Mouse (Mus musculus): ENCODE results near the gene E130308A19Rik. TPM values are rescaled to one million over a fixed set of nuclear protein-coding genes. Genes with fewer than 3 reads are reported as not detected.

Gene E130308A19Rik
- total and polyA plus RNA-seq, 3 experiments, result 2.4 to 3.4 (median 3.1) TPM

- H3K9ac ChIP-seq (ENCODE audit: insufficient read depth, low read depth), result no peak overlapping the region
- no peak overlapping the region for H3K4me3 ChIP-seq (replicated peaks in 1 of 3; ENCODE audit: low read depth in 2 of 3, low read length in 2 of 3, poor library complexity in 1 of 3)
- in situ Hi-C loops (cut with MboI; ENCODE audit: low pct_ligation_motif_present, low pct_unique_long_range_greater_than_20kb, low sequenced_read_pairs), result loop anchor here (25.0 kb wide), 2 partner anchors 144 to 394 kb away; no protein-coding TSS in a partner anchor
- DNase-seq (ENCODE audit: extremely low read depth), result no peak
- H3K4me1 ChIP-seq (ENCODE audit: control insufficient read depth in 1 of 2, insufficient read depth in 2 of 2), result peaks cover 0 to 9% of the 10 kb centered on the region in 2 experiments; a peak in 1 of 4 replicates
- dilution Hi-C loops (cut with MboI; ENCODE audit: extremely low pct_ligation_motif_present, extremely low pct_unique_long_range_greater_than_20kb, low sequenced_read_pairs), result no loop called here
- peaks cover 0 to 8% of the 10 kb centered on the region in 2 experiments for H3K36me3 ChIP-seq (replicated peaks in 1 of 2; ENCODE audit: control insufficient read depth in 1 of 2, insufficient read depth in 1 of 2, low read length in 1 of 2)
- H3K27me3 ChIP-seq (replicated peaks), result no peaks in the 10 kb centered on the region
- no peak overlapping the region for H3K27ac ChIP-seq (ENCODE audit: insufficient read depth, low read depth)
- H3K9me3 ChIP-seq (replicated peaks; ENCODE audit: low read length), result no peaks in the 10 kb centered on the region
- no peak for TF ChIP-seq RAD21 (IDR thresholded peaks at IDR 0.05; ENCODE audit: low read depth, low read length)
- TF ChIP-seq ZMIZ1 (IDR thresholded peaks at IDR 0.05; ENCODE audit: low read depth, low read length), result no peak
- TF ChIP-seq CHD2 (IDR thresholded peaks at IDR 0.05; ENCODE audit: low read length), result no peak
- TF ChIP-seq ZC3H11A (IDR thresholded peaks at IDR 0.05; ENCODE audit: low read depth, low read length), result no peak
- no peak for TF ChIP-seq POLR2AphosphoS2 (IDR thresholded peaks at IDR 0.05; ENCODE audit: low read depth, low read length)
- TF ChIP-seq NELFE (IDR thresholded peaks at IDR 0.05; ENCODE audit: low read depth, low read length), result no peak
- no peak for TF ChIP-seq KAT2A (IDR thresholded peaks at IDR 0.05; ENCODE audit: insufficient replicate concordance, low read length)
- TF ChIP-seq MAX (IDR thresholded peaks at IDR 0.05; ENCODE audit: low read length), result no peak
- TF ChIP-seq E2F4 (IDR thresholded peaks at IDR 0.05; ENCODE audit: insufficient replicate concordance, low read depth, low read length), result no peak
- no peak for TF ChIP-seq RCOR1 (conservative IDR thresholded peaks at IDR 0.05; ENCODE audit: low read depth, low read length)
- TF ChIP-seq MEF2A (IDR thresholded peaks at IDR 0.05; ENCODE audit: borderline replicate concordance, low read depth, low read length), result no peak
- no peak for TF ChIP-seq MYC (IDR thresholded peaks at IDR 0.05; ENCODE audit: low read depth, low read length)
- TF ChIP-seq POLR2A (IDR thresholded peaks at IDR 0.05; ENCODE audit: low read depth, low read length), result no peak
- TF ChIP-seq EP300 (IDR thresholded peaks at IDR 0.05; ENCODE audit: low read length), result no peak
- TF ChIP-seq CHD1 (IDR thresholded peaks at IDR 0.05; ENCODE audit: low read depth, low read length), result no peak
- TF ChIP-seq ELF1 (IDR thresholded peaks at IDR 0.05; ENCODE audit: low read depth, low read length), result no peak
- no peak for TF ChIP-seq MAZ (IDR thresholded peaks at IDR 0.05; ENCODE audit: low read depth, low read length)
- TF ChIP-seq ETS1 (conservative IDR thresholded peaks at IDR 0.05; ENCODE audit: low read depth, low read length), result no peak
- no peak for TF ChIP-seq JUN (IDR thresholded peaks at IDR 0.05; ENCODE audit: insufficient read depth, low read depth, low read length)
- H3K4me2 ChIP-seq (ENCODE audit: insufficient read depth, low read depth, poor library complexity, severe bottlenecking), result no peak overlapping the region
- H3K79me2 ChIP-seq (replicated peaks; ENCODE audit: control insufficient read depth, extremely low read depth, insufficient read depth, poor library complexity, severe bottlenecking), result no peaks in the 10 kb centered on the region
Observed at GRCm38 (mm10) chr4:59756332-59757082, 130.5 kb downstream of the E130308A19Rik start.

Measured in CH12.LX (cell line).